ENCODE assay signal across 7 mouse cellular contexts in genomic region chr4:34686874-34687567, GRCm38 (mm10). TPM values are rescaled to one million over a fixed set of nuclear protein-coding genes. Genes with fewer than 3 reads are reported as not detected.
A peak's percentile ranks its signal among the peaks of the same experiment; 100 is the strongest.
DNase-seq lines count a peak whose midpoint lies in the region; ATAC-seq and TF ChIP-seq lines count a peak whose summit lies in the region.

Gene Slc35a1, minus strand, starts transcription at chr4:34687438.

- H3K4me2 ChIP-seq in intestine, postnatal 0 days (replicated peaks; ENCODE audit: low read depth) = peak within 1 kb of the TSS; percentile 75
- H3K4me2 ChIP-seq in midbrain, embryonic 12.5 days (replicated peaks) = peak within 1 kb of the TSS; percentile 49

- intact Hi-C loops in left cerebral cortex, postnatal 4 days (cut with DNase I) = loop anchor here (5.0 to 10.0 kb wide), 2 partner anchors 90 to 218 kb away; partner anchors contain the start of gene Smim8

- H3K9me3 ChIP-seq in intestine, postnatal 0 days (ENCODE audit: control insufficient read depth) = no peaks in the 10 kb centered on the region
- H3K9me3 ChIP-seq in midbrain, embryonic 12.5 days = no peaks in the 10 kb centered on the region

- H3K36me3 ChIP-seq in intestine, postnatal 0 days (ENCODE audit: control insufficient read depth, insufficient read depth) = no peaks in the 10 kb centered on the region
- H3K36me3 ChIP-seq in midbrain, embryonic 12.5 days = peaks cover 9% of the 10 kb centered on the region; the same call in 1 of the 2 replicates
- H3K36me3 ChIP-seq in small intestine, adult 2 months (ENCODE audit: control insufficient read depth, insufficient read depth, low read length) = no peaks in the 10 kb centered on the region

- peak within 1 kb of the TSS; percentile 96 for H3K4me3 ChIP-seq in intestine, postnatal 0 days (ENCODE audit: low read depth, low read length)
- peak within 1 kb of the TSS; percentile 67 for H3K4me3 ChIP-seq in midbrain, embryonic 12.5 days
- peak within 1 kb of the TSS; percentile 85 for H3K4me3 ChIP-seq in small intestine, adult 2 months (ENCODE audit: low read depth, low read length)

- no peaks in the 10 kb centered on the region for H3K27me3 ChIP-seq in intestine, postnatal 0 days (replicated peaks; ENCODE audit: control insufficient read depth, insufficient read depth, low read length)
- no peaks in the 10 kb centered on the region for H3K27me3 ChIP-seq in midbrain, embryonic 12.5 days
- H3K27me3 ChIP-seq in small intestine, adult 2 months (ENCODE audit: control insufficient read depth, insufficient read depth, low read length) = no peaks in the 10 kb centered on the region

- no peaks in the 10 kb centered on the region for H3K4me1 ChIP-seq in intestine, postnatal 0 days (replicated peaks; ENCODE audit: control insufficient read depth, insufficient read depth, low read length)
- H3K4me1 ChIP-seq in midbrain, embryonic 12.5 days = peaks cover 6% of the 10 kb centered on the region
- no peaks in the 10 kb centered on the region for H3K4me1 ChIP-seq in small intestine, adult 2 months (ENCODE audit: control insufficient read depth, insufficient read depth, insufficient read length, low read length)

- peak; percentile 28 for TF ChIP-seq CTCF in intestine, postnatal 0 days (IDR thresholded peaks at IDR 0.05; ENCODE audit: low read depth)
- no peak for TF ChIP-seq CTCF in small intestine, adult 2 months (IDR thresholded peaks at IDR 0.05; ENCODE audit: extremely low read depth, insufficient read length, insufficient replicate concordance, low read depth, low read length)

- peak; percentile 92 for DNase-seq in adrenal gland, adult 8-10 months
- DNase-seq in embryo, embryonic 9.5 days (ENCODE audit: extremely low spot score) = peak; percentile 91
- DNase-seq in gastrocnemius, postnatal 4 days (ENCODE audit: low spot score in 2 of 2) = peak; percentile 82 to 94
- DNase-seq in left cerebral cortex, postnatal 4 days = peak; percentile 96

- peak within 1 kb of the TSS; percentile 92 for H3K9ac ChIP-seq in intestine, postnatal 0 days (ENCODE audit: low read depth, low read length)
- peak within 1 kb of the TSS; percentile 88 for H3K9ac ChIP-seq in midbrain, embryonic 12.5 days (replicated peaks)

- under 1% methylated on average over 65 of the region's 65 CpGs for WGBS in intestine, postnatal 0 days
- 1% methylated on average over 65 of the region's 65 CpGs for WGBS in midbrain, embryonic 12.5 days
- 1% methylated on average over 65 of the region's 65 CpGs for WGBS in small intestine, adult 2 months

- ATAC-seq in intestine, postnatal 0 days = peak; percentile 89
- ATAC-seq in midbrain, embryonic 12.5 days (ENCODE audit: low FRiP score, low read depth) = peak; percentile 98

- peak within 1 kb of the TSS; percentile 87 for H3K27ac ChIP-seq in intestine, postnatal 0 days (ENCODE audit: low read depth, low read length)
- H3K27ac ChIP-seq in midbrain, embryonic 12.5 days (replicated peaks) = peak within 1 kb of the TSS; percentile 95
- H3K27ac ChIP-seq in small intestine, adult 2 months (ENCODE audit: insufficient read depth, low read depth, low read length) = 0 out of 2 replicates have a peak within 1 kb of the TSS, but pooled peaks have one; percentile 6

- TF ChIP-seq POLR2A in small intestine, adult 2 months (IDR thresholded peaks at IDR 0.05; ENCODE audit: low read depth, low read length) = peak; percentile 55

RNA-seq across cellular contexts. Expression of gene Slc35a1, which starts in this region (rescaled TPM):
- 10 to 100 TPM; 42.8 to 55.2 (median 53.0) TPM for total RNA-seq in adrenal gland, adult 8-10 months (2022)
- total RNA-seq in gastrocnemius, postnatal 4 days (2021) = 10 to 100 TPM; 20.9 to 22.0 TPM
- 25.2 and 27.0 TPM in 2 replicates for polyA plus RNA-seq in intestine, postnatal 0 days (2015; fragmentation: Nextera tagmentation; extraction: Ambion mirVana)
- total RNA-seq in left cerebral cortex, postnatal 4 days (2021) = 10 to 100 TPM; 30.6 to 34.7 TPM
- polyA plus RNA-seq in midbrain, embryonic 12.5 days (2016; fragmentation: Nextera tagmentation; extraction: Ambion mirVana) = 51.6 and 52.7 TPM in 2 replicates
- 5.4 and 5.5 TPM in 2 replicates for polyA plus RNA-seq in small intestine, adult 2 months (2012; rRNA removed)

Comparison
In these comparisons a context has a peak if more than half of its experiments do, and no peak if none do; other contexts are left out.
1. Peak in every context shown above with its lines: DNase-seq, ATAC-seq, H3K4me3 ChIP-seq and H3K27ac ChIP-seq.
2. H3K27ac ChIP-seq: peak in every context shown above with its lines; median percentile 95 in midbrain, embryonic 12.5 days; 87 in intestine, postnatal 0 days; 6 in small intestine, adult 2 months.